Mouse (Mus musculus) inflammation-experienced regulatory T-cells, adult 16 weeks (primary cell): ENCODE measurements around the gene Aldh1a3. TPM values are rescaled to one million over a fixed set of nuclear protein-coding genes. Genes with fewer than 3 reads are reported as not detected.

ENCODE experiments used
- polyA plus RNA-seq: library from polyadenylated mRNA; unstranded; fragments of 100-300 nt; shearing (Covaris generic); gene quantifications from one replicate; pipeline ENCODE4 v1.2.1, GENCODE M21; 2017

Gene Aldh1a3
- 0.54 TPM for polyA plus RNA-seq

DNA sequence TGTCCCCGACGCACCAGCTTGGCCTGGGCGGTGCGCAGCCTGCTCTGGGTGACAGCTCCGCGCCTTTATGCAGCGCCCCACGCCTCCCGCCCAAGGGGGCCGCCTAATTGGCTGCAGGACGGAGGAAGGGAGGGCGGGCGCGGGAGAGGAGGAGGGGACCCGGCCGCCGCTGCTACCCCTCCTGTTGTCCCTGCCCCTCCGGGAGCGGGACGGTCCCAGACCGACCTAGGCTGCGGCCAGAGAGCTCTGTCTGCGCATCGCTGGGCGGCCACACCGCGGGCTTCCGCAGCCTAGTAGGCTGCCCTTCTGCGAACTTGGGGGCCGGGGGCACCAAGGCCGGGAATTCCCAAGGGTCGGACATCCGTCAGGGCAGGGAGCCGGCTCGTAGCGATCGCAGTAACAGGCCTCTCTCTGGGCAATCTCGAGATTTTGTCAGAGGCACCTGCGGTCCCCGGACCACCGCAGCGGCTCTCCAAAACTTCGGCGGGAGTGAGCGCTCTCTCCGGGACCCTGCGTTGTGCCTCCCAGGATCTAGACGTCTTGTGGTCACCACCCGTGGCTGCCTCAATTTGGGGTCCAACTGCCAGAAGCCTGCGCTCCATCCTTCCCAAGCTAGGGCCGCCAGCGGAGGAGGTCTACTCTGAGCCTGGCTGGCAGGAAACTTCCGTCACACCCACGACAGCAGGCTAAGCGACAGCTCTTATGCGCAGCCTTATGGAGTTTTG is at the start of gene Aldh1a3:
TSS of gene Aldh1a3 (minus strand) at position 81 of the 725 bp plus-strand sequence.

DNA sequence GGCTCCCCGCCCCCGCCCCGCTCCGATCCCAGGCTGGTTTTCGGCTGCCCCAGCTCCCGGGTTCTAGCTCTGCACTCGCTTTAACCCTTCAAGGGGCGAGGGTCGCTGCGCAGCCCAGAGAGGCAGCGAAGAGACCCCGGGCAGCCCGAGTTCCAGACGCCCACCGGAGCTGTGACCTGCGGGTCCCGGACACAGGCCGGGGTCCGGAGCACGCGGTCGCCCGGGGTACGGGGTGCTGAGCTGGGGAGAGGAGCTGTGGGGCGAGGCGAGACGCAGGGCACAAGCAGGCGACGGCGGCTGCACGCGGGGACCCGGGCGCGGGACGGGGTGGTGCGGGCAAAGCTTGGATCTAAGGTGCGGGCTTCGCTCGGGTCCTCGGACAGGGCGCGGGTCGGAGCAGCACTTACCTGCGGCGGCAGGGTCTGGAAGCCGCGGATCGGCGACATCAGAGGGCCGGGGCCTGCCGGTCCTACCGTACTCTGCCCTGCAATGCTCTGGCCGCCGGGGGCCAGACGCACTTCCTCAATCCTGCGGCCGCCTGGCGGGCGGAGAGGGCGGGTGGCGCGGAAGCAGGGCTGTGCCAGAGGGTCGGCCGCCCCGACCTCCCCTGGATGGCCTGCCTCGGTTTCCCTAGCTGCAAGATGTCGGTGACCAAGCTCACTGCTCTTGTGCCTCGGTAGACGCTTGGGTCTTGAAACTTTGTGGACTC is 39.4 kb downstream of the Aldh1a3 start, which contains the start of gene Lrrk1:
TSS of gene Lrrk1 (minus strand) at position 538 of the 709 bp plus-strand sequence.

DNA sequence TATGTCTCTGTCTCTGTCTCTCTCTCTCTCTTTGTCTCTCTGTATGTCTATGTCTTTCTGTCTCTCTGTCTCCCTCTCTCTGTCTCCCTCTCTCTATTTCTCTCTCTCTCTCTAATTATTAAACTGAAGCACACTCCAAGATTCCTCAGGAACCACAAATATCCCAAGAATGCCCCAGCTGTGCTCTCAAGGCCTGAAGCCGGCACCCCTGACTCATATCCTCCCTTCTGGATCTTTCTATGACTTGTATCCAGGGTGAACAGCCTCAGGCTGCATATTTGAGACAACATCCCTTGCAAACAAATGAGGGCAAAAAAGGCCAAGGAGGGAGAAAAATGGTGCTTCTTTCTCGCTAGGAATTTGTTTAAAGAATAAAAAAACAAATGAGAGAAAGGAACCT is 61.4 kb downstream of the Aldh1a3 start, which contains the start of gene Gm10974:
TSS of gene Gm10974 (plus strand) at position 2 of the 400 bp plus-strand sequence.

Other genes starting within 250 kb of the Aldh1a3 start
- gene Gm10974, start 61.6 kb downstream of the Aldh1a3 start, polyA plus RNA-seq: not detected
- gene Lrrk1, start 39.2 kb downstream of the Aldh1a3 start, polyA plus RNA-seq: 8.8 TPM